Mouse (Mus musculus) cerebellum, adult 11-12 months (tissue): ENCODE measurements around the gene C5ar1.
A peak's percentile ranks its signal among the peaks of the same experiment; 100 is the strongest.
"Not testable (repeated sequence)": the region's sequence is repeated elsewhere in the genome, so short reads cannot be mapped to it uniquely, and the experiment has no call there.

Experiments
- DNase-seq: peaks from one replicate; pipeline ENCODE4 v3.0.0; 2022

Gene C5ar1

GRCm38 (mm10) chr7:16259110-16259590 lies at the start of gene C5ar1:
Gene C5ar1, minus strand, starts transcription at chr7:16259540.
- no peak for DNase-seq

GRCm38 (mm10) chr7:16308555-16309317 lies 49.4 kb upstream of the C5ar1 start:
- peak; percentile 62 for DNase-seq

GRCm38 (mm10) chr7:16308093-16308492 lies 48.8 kb upstream of the C5ar1 start, which contains the start of gene Bbc3:
Gene Bbc3, plus strand, starts transcription at chr7:16308393.
- DNase-seq: not testable (repeated sequence)

GRCm38 (mm10) chr7:16307141-16307540 lies 47.8 kb upstream of the C5ar1 start:
- not testable (repeated sequence) for DNase-seq

GRCm38 (mm10) chr7:16299419-16300035 lies 40.2 kb upstream of the C5ar1 start:
- peak; percentile 96 for DNase-seq

- DNase-seq: peak; percentile 51
Measured at GRCm38 (mm10) chr7:16298927-16299326, 39.6 kb upstream of the C5ar1 start.

GRCm38 (mm10) chr7:16297616-16298015 lies 38.3 kb upstream of the C5ar1 start:
- DNase-seq: peak; percentile 59

- DNase-seq: peak; percentile 91
Measured at GRCm38 (mm10) chr7:16296766-16297390, 37.5 kb upstream of the C5ar1 start.

GRCm38 (mm10) chr7:16296146-16296545 lies 36.8 kb upstream of the C5ar1 start:
- peak; percentile 49 for DNase-seq

GRCm38 (mm10) chr7:16295321-16295900 lies 36.1 kb upstream of the C5ar1 start:
- peak; percentile 88 for DNase-seq

- DNase-seq: peak; percentile 93
Measured at GRCm38 (mm10) chr7:16294837-16295236, 35.5 kb upstream of the C5ar1 start.

- peak; percentile 54 for DNase-seq
Measured at GRCm38 (mm10) chr7:16294346-16294745, 35.0 kb upstream of the C5ar1 start.

GRCm38 (mm10) chr7:16287791-16288190 lies 28.5 kb upstream of the C5ar1 start:
- peak; percentile 19 for DNase-seq

- peak; percentile 28 for DNase-seq
Measured at GRCm38 (mm10) chr7:16287016-16287415, 27.7 kb upstream of the C5ar1 start.

GRCm38 (mm10) chr7:16286026-16286961 lies 27.0 kb upstream of the C5ar1 start, which contains the start of gene Ccdc9:
Gene Ccdc9, minus strand, starts transcription at chr7:16286795.
- peak; percentile 98 for DNase-seq

GRCm38 (mm10) chr7:16285450-16286025 lies 26.2 kb upstream of the C5ar1 start:
- DNase-seq: peak; percentile 82

GRCm38 (mm10) chr7:16284904-16285303 lies 25.6 kb upstream of the C5ar1 start:
- peak; percentile 34 for DNase-seq

GRCm38 (mm10) chr7:16284001-16284400 lies 24.7 kb upstream of the C5ar1 start:
- peak; percentile 34 for DNase-seq

GRCm38 (mm10) chr7:16282334-16282733 lies 23.0 kb upstream of the C5ar1 start:
- peak; percentile 35 for DNase-seq

- DNase-seq: no peak
Measured at GRCm38 (mm10) chr7:16280721-16281120, 21.4 kb upstream of the C5ar1 start.
